Mouse (Mus musculus) liver, postnatal 0 days (tissue): ENCODE measurements around the gene Olfr643. TPM values are rescaled to one million over a fixed set of nuclear protein-coding genes. Genes with fewer than 3 reads are reported as not detected.

Source experiments
- ATAC-seq: fragments of 200-750 bp; cut with Nextera tagmentation; 2 replicates; pipeline ENCODE4 v1.8.0; 2017; ENCODE audit warnings: mild to moderate bottlenecking, moderate library complexity
- DNase-seq: peaks from one replicate; pipeline ENCODE4 v3.0.0-alpha.2; 2016
- H3K27ac ChIP-seq: fragments of 300-500 bp; sonication (generic); 2 replicates; pipeline ENCODE4 v1.5.1; 2014; ENCODE audit warnings: antibody characterized with exemption, moderate library complexity, mild to moderate bottlenecking, low read depth
- H3K27me3 ChIP-seq: fragments of 300-500 bp; sonication (generic); 2 replicates; pipeline ENCODE4 v1.6.1; 2014; ENCODE audit warnings: low read length, control low read depth, mixed read lengths; ENCODE audit not compliant: insufficient read depth
- H3K36me3 ChIP-seq: fragments of 300-500 bp; sonication (generic); replicated peaks from 2 replicates; pipeline ENCODE4 v1.6.1; 2014; ENCODE audit warnings: mild to moderate bottlenecking, control low read depth, low read length, moderate library complexity, mixed read lengths; ENCODE audit not compliant: insufficient read depth
- H3K4me1 ChIP-seq: fragments of 300-500 bp; sonication (generic); 2 replicates; pipeline ENCODE4 v1.6.1; 2014; ENCODE audit warnings: antibody characterized with exemption, mild to moderate bottlenecking, control low read depth; ENCODE audit not compliant: insufficient read depth
- H3K4me2 ChIP-seq: fragments of 300-500 bp; sonication (generic); 2 replicates; pipeline ENCODE4 v1.6.1; 2014; ENCODE audit warnings: low read depth, mild to moderate bottlenecking, low read length, moderate library complexity, mixed read lengths
- H3K4me3 ChIP-seq: fragments of 300-500 bp; sonication (generic); 2 replicates; pipeline ENCODE4 v1.5.1; 2014; ENCODE audit warnings: low read depth, low read length
- H3K9ac ChIP-seq: fragments of 300-500 bp; sonication (generic); replicated peaks from 2 replicates; pipeline ENCODE4 v1.6.1; 2014; ENCODE audit warnings: mild to moderate bottlenecking, moderate library complexity
- H3K9me3 ChIP-seq: fragments of 300-500 bp; sonication (generic); 2 replicates; pipeline ENCODE4 v1.6.1; 2016; ENCODE audit warnings: mild to moderate bottlenecking, control low read depth, low read length, mixed read lengths
- CTCF ChIP-seq: sonication (generic); IDR thresholded peaks from 2 replicates; pipeline ENCODE4 v1.5.1; 2016; ENCODE audit warnings: antibody characterized with exemption, low read depth
- EP300 ChIP-seq: IDR thresholded peaks from 2 replicates; pipeline ENCODE4 v1.6.1; 2016; ENCODE audit warnings: antibody characterized with exemption, low read depth, mild to moderate bottlenecking
- WGBS: fragments of 180-500 bp; shearing (Covaris S2); extraction: QIAGEN DNeasy Blood & Tissue Kit; methylation state at CpG from one replicate; pipeline ENCODE4 v1.1.7; 2014; ENCODE audit not compliant: insufficient replicate concordance; 5-methylcytosine and 5-hydroxymethylcytosine counted together
- polyA plus RNA-seq: library from polyadenylated mRNA; unstranded; fragments of >200 nt; fragmentation: Nextera tagmentation; extraction: Ambion mirVana; gene quantifications from 2 replicates; pipeline ENCODE4 v1.2.1, GENCODE M21; 2015

The Olfr643 gene
- polyA plus RNA-seq, 1 experiment from 2014 or later = not detected

DNA sequence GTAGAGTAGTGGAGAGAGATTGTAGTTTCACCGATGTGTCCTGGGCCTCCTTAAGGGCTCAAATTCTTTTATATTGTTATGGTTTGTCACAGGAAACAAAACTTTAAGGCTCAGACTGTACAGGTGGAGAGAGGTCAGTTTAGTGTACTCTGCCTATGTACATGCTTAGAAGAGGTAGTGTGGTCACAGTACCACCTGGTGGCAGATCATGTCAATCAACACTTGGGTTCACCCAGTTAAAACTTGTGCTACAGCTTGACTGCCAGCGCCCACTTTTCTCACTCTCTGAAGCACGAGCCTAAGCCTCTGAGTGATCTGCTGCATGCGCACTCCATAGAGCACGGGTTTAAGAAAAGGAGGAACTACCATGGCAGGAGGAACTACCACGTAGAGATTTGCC lies 29.9 kb upstream of the Olfr643 start:
- Histone ChIP-seq H3K9ac (no peak overlapping the region), H3K4me1 (no peaks in the 10 kb centered on the region; the same call in 1 of the 2 replicates), H3K4me3 (no peak overlapping the region), H3K27me3 (no peaks in the 10 kb centered on the region), H3K27ac (no peak overlapping the region), H3K36me3 (no peaks in the 10 kb centered on the region), H3K4me2 (no peak overlapping the region), H3K9me3 (no peaks in the 10 kb centered on the region)
- no peak for TF ChIP-seq EP300
- TF ChIP-seq CTCF = peak; percentile 36
- ATAC-seq = no peak
- no peak for DNase-seq
- WGBS = 34% methylated on average over 6 of the region's 6 CpGs

GRCm38 (mm10) chr7:104150456-104150855 lies 13.3 kb upstream of the Olfr643 start, which contains the start of gene Ubqlnl:
Gene Ubqlnl, minus strand, starts transcription at chr7:104150556.
- H3K4me3 ChIP-seq = no peak within 1 kb of the TSS
- no peaks in the 10 kb centered on the region for H3K4me1 ChIP-seq
- H3K27ac ChIP-seq = no peak within 1 kb of the TSS
- DNase-seq = no peak
- TF ChIP-seq EP300 (no peak), CTCF (no peak)
- H3K27me3 ChIP-seq = no peaks in the 10 kb centered on the region
- no peak for ATAC-seq
- no peaks in the 10 kb centered on the region for H3K9me3 ChIP-seq
- no peak within 1 kb of the TSS for H3K4me2 ChIP-seq
- 78% methylated on average over 2 of the region's 2 CpGs for WGBS
- H3K9ac ChIP-seq = no peak within 1 kb of the TSS
- H3K36me3 ChIP-seq = no peaks in the 10 kb centered on the region

DNA sequence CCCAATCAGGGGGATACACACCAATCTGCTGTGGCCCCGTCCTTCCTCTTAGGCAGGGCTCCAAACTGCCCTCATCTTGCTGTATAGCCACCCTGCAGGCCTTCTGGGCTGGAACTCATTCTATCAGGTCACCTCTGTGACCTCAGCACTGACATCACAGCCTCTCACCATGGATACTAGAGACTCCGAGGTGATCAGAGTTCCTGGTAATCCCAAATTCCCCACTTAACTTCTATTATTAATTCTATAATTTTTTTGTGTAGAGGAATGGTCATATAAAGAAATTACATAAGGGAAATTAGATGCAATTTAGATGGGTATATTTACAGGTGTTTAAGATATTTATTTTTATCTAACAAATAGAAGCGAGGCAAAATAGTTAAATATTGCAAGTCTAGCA lies 6.0 kb upstream of the Olfr643 start, which contains the start of gene Ubqln3:
Gene Ubqln3 (minus strand): TSS at position 101 of the 400 bp plus-strand sequence.
- DNase-seq (no peak), ATAC-seq (no peak)
- no peaks in the 10 kb centered on the region for H3K9me3 ChIP-seq
- no peak within 1 kb of the TSS for H3K4me3 ChIP-seq
- H3K4me1 ChIP-seq = no peaks in the 10 kb centered on the region
- WGBS = 70% methylated on average over 3 of the region's 3 CpGs
- H3K9ac ChIP-seq = no peak within 1 kb of the TSS
- no peaks in the 10 kb centered on the region for H3K36me3 ChIP-seq
- no peak for TF ChIP-seq CTCF
- no peak for TF ChIP-seq EP300
- no peak within 1 kb of the TSS for H3K27ac ChIP-seq
- H3K27me3 ChIP-seq = no peaks in the 10 kb centered on the region
- no peak within 1 kb of the TSS for H3K4me2 ChIP-seq

DNA sequence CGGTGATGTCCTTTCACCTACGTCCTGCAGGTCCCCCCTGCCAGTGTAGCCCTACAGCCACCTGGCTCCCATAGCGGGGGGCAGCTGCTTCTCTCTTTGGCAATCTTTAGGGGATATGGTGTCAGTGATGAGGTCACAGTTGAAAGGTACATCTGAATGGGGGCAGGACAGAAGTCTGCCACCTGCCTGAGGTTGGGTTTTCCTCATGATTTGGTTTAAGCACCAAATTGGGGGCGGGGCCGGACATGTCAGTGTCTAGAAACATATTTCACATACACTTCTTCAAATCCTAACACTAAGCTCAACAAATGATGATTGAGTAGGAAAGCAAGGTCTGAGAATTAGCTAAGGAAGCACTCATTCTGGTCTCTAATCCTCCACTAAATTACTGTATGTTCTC lies 7.5 kb downstream of the Olfr643 start, which contains the start of gene Ubqln5:
Gene Ubqln5 (minus strand): TSS at position 101 of the 400 bp plus-strand sequence.
- Histone ChIP-seq H3K9ac (no peak within 1 kb of the TSS), H3K27me3 (no peaks in the 10 kb centered on the region), H3K27ac (no peak within 1 kb of the TSS), H3K4me3 (no peak within 1 kb of the TSS), H3K9me3 (no peaks in the 10 kb centered on the region), H3K4me2 (no peak within 1 kb of the TSS), H3K36me3 (no peaks in the 10 kb centered on the region), H3K4me1 (no peaks in the 10 kb centered on the region)
- DNase-seq (no peak), ATAC-seq (no peak)
- TF ChIP-seq EP300 = no peak
- TF ChIP-seq CTCF = no peak
- WGBS = 80% methylated on average over 5 of the region's 5 CpGs

DNA sequence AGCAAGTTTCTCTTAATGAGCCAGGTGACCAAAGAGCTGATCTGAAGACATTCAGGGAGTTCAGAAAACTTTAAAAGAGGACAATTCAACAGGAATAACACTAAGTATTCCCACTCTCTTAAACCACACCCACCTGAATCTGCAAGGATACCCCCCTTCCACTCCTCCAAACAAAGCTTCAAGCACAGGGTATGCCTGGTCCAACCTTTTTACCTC lies 32.5 kb downstream of the Olfr643 start, which contains the start of gene Olfr646:
Gene Olfr646 (plus strand): TSS at position 117 of the 216 bp plus-strand sequence.
- no peak for ATAC-seq
- Histone ChIP-seq H3K4me3 (no peak within 1 kb of the TSS), H3K27ac (no peak within 1 kb of the TSS)

GRCm38 (mm10) chr7:104103913-104104756 lies 33.1 kb downstream of the Olfr643 start:
- no peak overlapping the region for H3K4me3 ChIP-seq
- TF ChIP-seq EP300 (no peak; the same call in 1 of the 2 replicates), CTCF (no peak)
- H3K4me2 ChIP-seq = no peak overlapping the region
- H3K36me3 ChIP-seq = no peaks in the 10 kb centered on the region
- H3K9ac ChIP-seq = no peak overlapping the region
- no peaks in the 10 kb centered on the region for H3K9me3 ChIP-seq
- no peak overlapping the region for H3K27ac ChIP-seq
- ATAC-seq (peak; percentile 66), DNase-seq (no peak)
- no peaks in the 10 kb centered on the region for H3K4me1 ChIP-seq
- no peaks in the 10 kb centered on the region for H3K27me3 ChIP-seq
- 29% methylated on average over 4 of the region's 4 CpGs for WGBS

More for the DNA sequence above, 32.5 kb downstream of the Olfr643 start, which contains the start of gene Olfr646:
- Histone ChIP-seq H3K36me3 (no peaks in the 10 kb centered on the region), H3K27me3 (no peaks in the 10 kb centered on the region), H3K9me3 (no peaks in the 10 kb centered on the region), H3K9ac (no peak within 1 kb of the TSS), H3K4me2 (no peak within 1 kb of the TSS), H3K4me1 (no peaks in the 10 kb centered on the region)
- DNase-seq = no peak
- TF ChIP-seq CTCF (no peak), EP300 (no peak)
